Mouse (Mus musculus) cerebellum, adult 2 months (tissue): Measurements from ENCODE around the gene Mcf2l. TPM values are rescaled to one million over a fixed set of nuclear protein-coding genes. Genes with fewer than 3 reads are reported as not detected.

Experiments
- DNase-seq, 2 experiments: peaks; one replicate each; pipeline ENCODE4 v3.0.0; 2021
- H3K27ac ChIP-seq: fragments of 200-500 bp; 2 replicates; pipeline ENCODE4 v1.5.1; 2012; ENCODE audit warnings: low read length, control low read depth, inconsistent platforms; ENCODE audit not compliant: insufficient read depth
- H3K27me3 ChIP-seq: fragments of 200-500 bp; 2 replicates; pipeline ENCODE4 v1.6.1; 2012; ENCODE audit warnings: inconsistent platforms, mild to moderate bottlenecking, low read length, moderate library complexity; ENCODE audit not compliant: control insufficient read depth, insufficient read depth
- H3K4me1 ChIP-seq: fragments of 200-500 bp; 2 replicates; pipeline ENCODE4 v1.6.1; 2011; ENCODE audit warnings: low read length; ENCODE audit not compliant: control insufficient read depth, insufficient read depth
- H3K4me3 ChIP-seq: fragments of 200-500 bp; replicated peaks from 2 replicates; pipeline ENCODE3; 2011; ENCODE audit warnings: mild to moderate bottlenecking, low read depth, low read length, control low read depth; ENCODE audit not compliant: insufficient read depth
- CTCF ChIP-seq: fragments of 200-500 bp; IDR thresholded peaks from 2 replicates; pipeline ENCODE4 v1.5.1; 2011; ENCODE audit warnings: low read depth, mild to moderate bottlenecking, control low read depth, low read length, moderate library complexity, borderline replicate concordance; ENCODE audit not compliant: insufficient read depth
- POLR2A ChIP-seq: fragments of 200-500 bp; IDR thresholded peaks from 2 replicates; pipeline ENCODE4 v1.6.1; 2011; ENCODE audit warnings: low read length, control low read depth, borderline replicate concordance; ENCODE audit not compliant: insufficient read depth
- WGBS: fragments of 180-500 bp; shearing (Covaris S2); methylation state at CpG from one replicate; pipeline ENCODE4 v1.1.7; 2018; 5-methylcytosine and 5-hydroxymethylcytosine counted together
- polyA plus RNA-seq: library from polyadenylated mRNA; depleted of rRNA; stranded (reverse); fragments of >200 nt; gene quantifications from 2 replicates; pipeline ENCODE4 v1.2.3, GENCODE M21; 2012

Mcf2l gene
- polyA plus RNA-seq, 1 experiment = 158 TPM

DNA sequence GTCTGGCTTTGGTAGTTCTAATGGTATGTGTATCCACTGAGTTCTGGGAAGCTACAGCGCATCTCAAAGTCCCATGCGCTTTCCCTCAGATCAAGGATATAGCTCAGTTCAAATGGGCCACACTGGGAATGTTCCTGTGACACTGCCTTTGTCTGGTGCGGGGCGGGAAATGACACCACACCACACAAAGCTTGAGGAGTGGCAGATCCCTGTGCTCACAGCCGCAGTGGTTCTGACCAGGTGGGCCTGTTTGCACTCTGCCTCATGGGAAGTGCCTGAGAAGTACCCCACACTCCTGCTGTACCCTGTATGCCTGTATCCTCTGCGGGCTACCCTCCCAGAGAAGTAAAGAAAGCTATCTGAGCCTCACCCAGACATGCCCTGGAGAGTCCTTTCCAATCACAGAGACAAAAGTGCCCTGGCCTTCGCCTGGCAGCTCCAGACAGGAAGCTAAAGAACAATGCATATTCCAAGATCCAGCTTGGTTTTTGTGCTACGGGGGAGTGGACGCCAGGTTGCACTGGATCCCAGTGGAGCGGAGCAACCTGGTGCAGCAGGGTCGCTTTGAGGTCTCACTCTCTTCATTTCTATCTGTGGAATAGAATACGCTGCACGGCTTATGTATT lies 30.3 kb downstream of the Mcf2l start:
- 90% methylated on average over 13 of the region's 13 CpGs for WGBS
- TF ChIP-seq POLR2A (no peak), CTCF (no peak)
- Histone ChIP-seq H3K4me1 (peaks cover 20% of the 10 kb centered on the region), H3K4me3 (no peak overlapping the region), H3K27me3 (no peaks in the 10 kb centered on the region), H3K27ac (no peak overlapping the region)
- DNase-seq = no peak

DNA sequence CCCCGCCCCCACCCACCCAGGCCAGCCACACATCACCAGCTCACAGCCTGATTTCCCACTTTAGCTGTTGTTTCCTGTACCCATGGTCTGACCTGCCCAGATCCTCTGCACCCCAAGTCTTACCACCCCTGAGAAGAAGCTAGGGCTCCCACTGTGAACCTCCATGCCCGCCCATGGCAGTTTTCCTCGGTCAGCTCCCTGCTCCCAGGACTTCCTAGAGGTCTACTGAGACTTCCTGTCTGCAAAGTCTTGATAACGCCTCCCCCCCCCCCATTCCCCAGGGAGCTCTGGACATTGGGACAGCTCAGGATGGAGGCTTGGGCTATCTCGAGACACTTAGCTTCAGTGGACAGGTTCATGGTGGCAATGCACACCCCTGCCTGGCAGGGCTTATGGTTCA lies 31.5 kb downstream of the Mcf2l start:
- TF ChIP-seq POLR2A (no peak), CTCF (no peak)
- Histone ChIP-seq H3K27me3 (no peaks in the 10 kb centered on the region), H3K4me1 (peaks cover 18% of the 10 kb centered on the region), H3K27ac (peak overlapping the region; percentile 1; the same call in 1 of the 2 replicates), H3K4me3 (no peak overlapping the region)
- WGBS = 85% methylated on average over 5 of the region's 5 CpGs
- no peak for DNase-seq

DNA sequence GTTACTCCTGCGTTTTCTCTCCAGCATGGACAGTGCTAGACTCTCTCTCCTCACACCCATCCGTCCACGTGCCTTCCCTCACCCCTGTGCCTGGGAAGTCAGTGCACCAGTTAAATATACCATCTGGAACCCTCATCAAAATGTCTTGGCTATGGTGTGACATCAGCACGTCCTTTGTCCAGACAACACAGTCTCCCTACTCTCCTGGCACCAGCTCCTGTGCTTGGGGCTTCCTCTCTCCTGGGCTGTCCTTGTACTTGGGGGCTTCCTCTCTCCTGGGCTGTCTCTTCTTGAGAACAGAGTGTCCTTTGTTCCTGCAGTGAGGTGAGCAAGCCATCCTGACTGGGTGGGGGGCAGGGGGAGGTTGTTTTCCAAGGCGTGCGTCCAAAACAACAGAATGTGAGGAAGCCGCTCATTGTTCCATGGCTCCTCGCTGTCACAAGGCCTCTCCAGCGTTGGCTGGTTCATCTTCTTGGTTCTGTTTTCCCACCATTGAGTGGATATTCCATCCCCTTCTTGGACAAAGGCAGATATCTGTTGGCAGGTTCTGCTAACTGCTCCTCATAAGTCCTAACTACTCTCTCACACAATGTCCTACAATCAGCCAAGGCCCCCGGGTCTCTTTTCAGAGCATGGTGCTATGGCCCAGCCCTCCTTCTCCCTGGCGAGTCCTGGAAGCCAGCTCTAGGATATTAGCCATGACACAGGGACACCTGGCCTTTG lies 32.2 kb downstream of the Mcf2l start:
- H3K27me3 ChIP-seq = no peaks in the 10 kb centered on the region
- peak overlapping the region; percentile 1; the same call in 1 of the 2 replicates for H3K27ac ChIP-seq
- H3K4me1 ChIP-seq = peaks cover 16% of the 10 kb centered on the region
- DNase-seq = peak in 1 of 2 experiments; percentile 42
- H3K4me3 ChIP-seq = no peak overlapping the region
- no peak for TF ChIP-seq POLR2A
- no peak for TF ChIP-seq CTCF
- 35% methylated on average over 11 of the region's 11 CpGs for WGBS

DNA sequence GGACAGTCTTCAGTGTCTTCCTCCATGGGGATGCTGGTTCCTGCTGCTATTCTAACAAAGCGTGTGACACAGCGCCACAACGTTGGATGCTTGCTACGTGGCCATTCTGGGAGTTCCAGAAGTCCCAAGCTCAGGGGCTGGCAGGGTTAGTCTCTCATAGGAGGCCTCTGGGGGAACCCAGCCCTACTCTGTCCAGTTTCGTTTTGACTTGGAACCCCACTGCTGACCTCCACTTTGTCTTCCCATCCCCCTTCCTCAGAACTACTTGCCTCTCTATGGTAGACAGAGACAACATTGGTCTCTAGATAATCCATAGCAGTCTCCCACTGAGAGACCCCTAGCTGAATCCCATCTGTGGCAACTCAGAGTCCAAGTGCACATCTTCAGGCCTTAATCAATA lies 33.0 kb downstream of the Mcf2l start:
- no peak for TF ChIP-seq CTCF
- TF ChIP-seq POLR2A = no peak

DNA sequence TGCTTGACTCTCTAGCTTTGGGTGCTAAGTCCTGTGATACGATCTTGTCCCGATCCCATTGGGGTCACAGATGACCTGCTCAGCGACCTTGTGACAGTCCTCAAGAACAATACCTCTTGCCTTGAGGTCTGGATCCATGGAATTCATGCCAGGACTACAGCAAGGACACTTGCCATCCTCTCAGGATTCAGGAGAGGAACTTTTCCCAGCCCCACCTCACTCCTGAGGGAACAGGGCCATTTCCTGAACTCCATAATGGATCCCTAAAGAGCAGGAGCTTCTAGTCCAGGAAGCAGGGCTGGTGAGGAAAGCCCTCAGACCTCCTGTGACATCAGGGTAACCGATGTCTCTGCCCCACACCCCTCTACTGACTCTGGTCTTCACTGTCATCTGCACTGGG lies 34.1 kb downstream of the Mcf2l start:
- 80% methylated on average over 4 of the region's 4 CpGs for WGBS
- Histone ChIP-seq H3K4me1 (peaks cover 14% of the 10 kb centered on the region), H3K27ac (no peak overlapping the region), H3K27me3 (no peaks in the 10 kb centered on the region), H3K4me3 (no peak overlapping the region)
- TF ChIP-seq POLR2A (no peak), CTCF (no peak)
- DNase-seq = no peak

More for the DNA sequence above, 33.0 kb downstream of the Mcf2l start:
- H3K4me3 ChIP-seq = no peak overlapping the region
- H3K27ac ChIP-seq = 0 out of 2 replicates have a peak overlapping the region, but pooled peaks have one; percentile 1
- no peaks in the 10 kb centered on the region for H3K27me3 ChIP-seq
- 72% methylated on average over 5 of the region's 5 CpGs for WGBS
- H3K4me1 ChIP-seq = peaks cover 14% of the 10 kb centered on the region
- DNase-seq = no peak

DNA sequence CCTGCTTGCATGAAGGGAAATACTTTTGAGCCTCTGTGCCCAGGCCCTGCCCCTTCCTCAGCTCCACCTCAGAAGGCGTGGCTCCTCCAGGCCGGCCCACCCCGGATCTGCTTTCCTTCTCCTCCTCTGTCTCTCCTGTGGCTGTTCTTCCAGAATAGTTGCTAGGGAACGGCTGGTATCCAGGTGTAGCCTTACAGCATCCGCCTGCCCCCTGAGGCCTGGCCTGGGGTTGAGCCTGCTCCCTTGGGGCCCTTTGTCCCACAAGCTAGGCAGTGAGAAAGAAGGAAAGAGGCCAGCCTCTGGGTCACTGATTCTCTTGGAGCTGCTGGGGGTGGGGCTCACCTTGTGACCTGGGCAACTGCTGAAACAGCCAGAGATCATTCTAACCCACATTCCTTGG lies 38.4 kb downstream of the Mcf2l start:
- Histone ChIP-seq H3K4me1 (peaks cover 6% of the 10 kb centered on the region), H3K4me3 (no peak overlapping the region), H3K27me3 (no peaks in the 10 kb centered on the region), H3K27ac (no peak overlapping the region)
- no peak for DNase-seq
- TF ChIP-seq CTCF (no peak), POLR2A (no peak)
- WGBS = 43% methylated on average over 5 of the region's 5 CpGs

DNA sequence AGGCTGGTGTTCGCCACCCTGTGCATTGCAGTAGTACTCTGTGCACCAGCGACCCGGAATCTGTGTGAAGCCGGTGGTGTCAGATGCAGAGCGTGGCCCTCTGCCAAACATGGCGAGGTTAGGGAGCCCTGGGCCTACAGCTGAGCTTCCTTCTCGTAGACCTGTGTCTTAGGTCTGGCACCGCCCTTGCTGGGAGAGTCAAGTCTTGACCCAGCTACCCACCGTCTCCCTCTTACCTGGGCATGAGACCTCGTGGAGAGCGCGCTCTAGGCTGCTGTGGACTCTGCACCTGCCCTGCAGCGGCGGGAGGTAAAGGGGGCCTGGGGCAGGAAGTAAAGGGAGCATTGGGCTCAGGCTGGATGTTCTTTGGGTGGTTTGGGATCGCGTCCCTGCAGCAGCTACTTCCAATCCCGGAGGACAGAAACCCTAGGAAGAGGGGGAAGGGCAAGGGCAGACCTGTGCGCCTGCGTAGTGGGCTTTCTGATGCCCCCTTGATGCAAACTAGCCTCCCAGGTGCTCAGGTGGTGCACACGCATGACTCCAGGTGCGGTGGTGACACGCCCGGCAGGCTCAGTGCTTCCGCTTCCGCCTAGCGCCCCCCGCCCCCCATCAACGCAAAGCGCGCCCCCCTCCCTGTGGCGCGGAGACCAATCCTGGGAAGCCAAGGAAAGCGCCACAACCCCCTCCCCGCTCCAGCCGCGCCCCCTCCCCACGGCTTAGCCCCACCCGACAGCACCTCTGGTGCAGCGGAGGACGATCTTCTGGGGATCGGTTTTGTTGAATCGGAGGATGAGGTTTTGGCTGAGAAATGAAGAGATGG lies 41.8 kb downstream of the Mcf2l start:
- Histone ChIP-seq H3K4me1 (peaks cover 23% of the 10 kb centered on the region), H3K27ac (peak overlapping the region; percentile 98), H3K27me3 (no peaks in the 10 kb centered on the region), H3K4me3 (peak overlapping the region; percentile 85)
- 3% methylated on average over 42 of the region's 42 CpGs for WGBS
- TF ChIP-seq POLR2A = peak; percentile 59; the same call in 1 of the 2 replicates
- TF ChIP-seq CTCF = no peak
- peak; percentile 73 to 79 for DNase-seq
